Mouse (Mus musculus): ENCODE measurements around the gene Agap3. TPM values are rescaled to one million over a fixed set of nuclear protein-coding genes. Genes with fewer than 3 reads are reported as not detected.
A peak's percentile ranks its signal among the peaks of the same experiment; 100 is the strongest.

Gene Agap3
- polyA plus RNA-seq, 1 experiment from 2014 or later, result 24.6 TPM

DNA sequence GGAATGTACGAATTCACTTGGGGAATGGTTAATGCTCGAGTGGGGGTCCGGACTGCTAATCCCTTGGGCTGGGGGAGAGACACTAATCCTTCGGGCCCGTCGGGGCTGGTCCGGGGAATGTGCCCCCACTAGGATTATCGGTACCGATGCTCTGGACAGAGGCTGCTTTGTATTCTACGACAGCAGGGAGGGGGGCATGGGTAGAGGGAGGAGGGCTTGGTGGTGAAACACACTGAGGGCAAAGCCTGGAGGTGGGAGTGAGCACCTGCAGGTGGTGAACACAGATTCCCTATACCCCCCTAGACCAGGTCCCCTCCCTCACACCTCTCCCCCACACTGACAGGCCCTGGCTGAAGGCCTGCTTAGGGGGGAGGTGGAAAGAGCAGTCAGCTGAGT, 25.9 kb upstream of the Agap3 start:
- Histone ChIP-seq H3K4me3 (ENCODE audit: low read depth, low read length) (peak overlapping the region; percentile 74), H3K27ac (ENCODE audit: low read depth, low read length) (no peak overlapping the region), H3K27me3 (ENCODE audit: control insufficient read depth, insufficient read depth, low read length) (no peaks in the 10 kb centered on the region), H3K4me2 (peak overlapping the region; percentile 95), H3K4me1 (ENCODE audit: control insufficient read depth, insufficient read depth, low read length) (peaks cover 41% of the 10 kb centered on the region), H3K36me3 (ENCODE audit: control insufficient read depth, insufficient read depth, low read length) (peaks cover 13% of the 10 kb centered on the region), H3K9me3 (replicated peaks; ENCODE audit: control insufficient read depth, low read length) (no peaks in the 10 kb centered on the region), H3K9ac (ENCODE audit: low read depth, low read length) (peak overlapping the region; percentile 87)
- 3% methylated on average over 10 of the region's 10 CpGs for WGBS (ENCODE audit: insufficient replicate concordance)
- ATAC-seq (replicated peaks; ENCODE audit: insufficient number of reproducible peaks, low FRiP score, low TSS enrichment), result no peak

DNA sequence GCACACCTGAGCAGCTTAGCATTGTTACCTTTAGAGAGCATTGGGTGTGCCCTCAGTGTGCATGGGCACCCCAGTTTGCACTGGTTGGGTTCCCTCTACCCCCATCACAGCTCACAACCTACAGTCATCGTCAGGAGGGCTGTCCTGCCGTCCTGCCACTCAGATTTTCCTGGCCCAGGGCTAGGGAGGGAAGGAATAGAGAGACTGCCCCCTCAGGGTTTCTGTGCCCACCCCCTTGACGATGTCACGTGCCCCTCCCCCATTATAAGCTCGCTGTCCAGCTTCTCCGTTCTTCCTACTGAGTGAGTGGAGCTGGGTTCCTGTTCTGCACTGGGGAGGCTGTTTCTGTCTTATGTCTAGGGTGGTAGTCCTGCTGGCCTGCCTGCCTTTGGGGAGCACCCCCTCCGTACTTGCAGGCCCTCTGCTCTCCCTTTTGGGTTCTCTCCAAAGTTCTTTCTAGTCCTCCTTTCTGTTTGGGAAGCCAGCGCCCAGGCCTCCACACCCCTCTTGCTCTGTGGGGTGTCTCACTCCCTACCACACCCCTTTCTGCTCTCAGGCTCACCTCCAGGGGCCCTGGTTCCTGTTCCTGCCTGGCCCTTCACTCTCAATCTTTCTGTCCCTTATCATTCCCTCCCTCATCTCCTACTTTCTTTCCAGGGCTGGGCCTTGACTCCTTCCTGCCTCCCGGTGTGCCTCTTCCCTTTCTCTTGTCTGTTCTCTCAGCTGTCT, 25.3 kb upstream of the Agap3 start:
- H3K9me3 ChIP-seq (replicated peaks; ENCODE audit: control insufficient read depth, low read length), result no peaks in the 10 kb centered on the region
- no peak for ATAC-seq (replicated peaks; ENCODE audit: insufficient number of reproducible peaks, low FRiP score, low TSS enrichment)
- peaks cover 41% of the 10 kb centered on the region for H3K4me1 ChIP-seq (ENCODE audit: control insufficient read depth, insufficient read depth, low read length)
- WGBS (ENCODE audit: insufficient replicate concordance), result 14% methylated on average over 9 of the region's 9 CpGs
- H3K27ac ChIP-seq (ENCODE audit: low read depth, low read length), result no peak overlapping the region
- peak overlapping the region; percentile 95 for H3K4me2 ChIP-seq
- H3K36me3 ChIP-seq (ENCODE audit: control insufficient read depth, insufficient read depth, low read length), result peaks cover 20% of the 10 kb centered on the region
- no peak overlapping the region for H3K9ac ChIP-seq (ENCODE audit: low read depth, low read length)
- H3K4me3 ChIP-seq (ENCODE audit: low read depth, low read length), result peak overlapping the region; percentile 74
- no peaks in the 10 kb centered on the region for H3K27me3 ChIP-seq (ENCODE audit: control insufficient read depth, insufficient read depth, low read length)

DNA sequence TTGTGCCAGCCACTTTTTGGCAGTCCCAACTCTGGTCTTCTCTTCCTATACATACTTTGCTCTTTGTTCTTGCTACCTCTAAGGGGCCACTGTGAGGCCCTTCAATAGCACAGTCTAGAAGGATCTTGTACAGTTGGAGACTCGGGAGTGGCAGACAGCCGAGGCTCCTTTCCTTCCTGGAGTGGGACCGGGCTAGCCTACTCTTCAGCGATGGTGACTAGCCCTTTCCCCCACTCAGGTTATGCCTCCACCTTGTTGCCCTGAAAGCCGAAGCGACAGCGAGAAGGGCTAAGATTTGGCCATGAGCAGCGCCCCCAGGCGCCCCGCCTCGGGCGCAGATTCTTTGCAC, 24.7 kb upstream of the Agap3 start:
- no peak overlapping the region for H3K9ac ChIP-seq (ENCODE audit: low read depth, low read length)
- H3K27ac ChIP-seq (ENCODE audit: low read depth, low read length), result no peak overlapping the region
- H3K4me2 ChIP-seq, result peak overlapping the region; percentile 45; the same call in 1 of the 2 replicates
- 12% methylated on average over 12 of the region's 12 CpGs for WGBS (ENCODE audit: insufficient replicate concordance)
- H3K27me3 ChIP-seq (ENCODE audit: control insufficient read depth, insufficient read depth, low read length), result no peaks in the 10 kb centered on the region
- no peaks in the 10 kb centered on the region for H3K9me3 ChIP-seq (replicated peaks; ENCODE audit: control insufficient read depth, low read length)
- no peak overlapping the region for H3K4me3 ChIP-seq (ENCODE audit: low read depth, low read length)
- no peak for ATAC-seq (replicated peaks; ENCODE audit: insufficient number of reproducible peaks, low FRiP score, low TSS enrichment)
- peaks cover 41% of the 10 kb centered on the region for H3K4me1 ChIP-seq (ENCODE audit: control insufficient read depth, insufficient read depth, low read length)
- peaks cover 23% of the 10 kb centered on the region for H3K36me3 ChIP-seq (ENCODE audit: control insufficient read depth, insufficient read depth, low read length)

DNA sequence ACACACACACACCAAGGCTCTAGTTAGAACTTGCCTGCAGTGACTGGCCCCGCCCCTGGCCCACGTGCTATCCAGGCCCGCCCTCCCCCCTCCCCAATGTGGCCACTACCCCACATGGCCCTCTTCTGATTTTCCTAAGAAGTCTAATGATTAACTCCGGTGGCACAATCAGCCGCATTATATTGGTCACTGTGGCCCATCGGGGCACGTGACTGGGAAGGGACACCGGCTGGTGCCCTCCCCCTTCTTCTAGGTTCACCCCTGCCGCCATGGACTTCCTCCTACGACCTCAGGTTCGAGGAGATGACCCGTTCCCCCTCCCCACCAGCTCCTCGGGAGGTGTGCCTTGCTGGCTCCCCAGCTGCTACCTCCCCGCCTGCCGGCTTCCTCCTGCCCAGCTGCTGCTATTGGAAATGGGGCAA, 24.0 kb upstream of the Agap3 start:
- Histone ChIP-seq H3K9me3 (replicated peaks; ENCODE audit: control insufficient read depth, low read length) (no peaks in the 10 kb centered on the region), H3K4me1 (ENCODE audit: control insufficient read depth, insufficient read depth, low read length) (peaks cover 38% of the 10 kb centered on the region), H3K36me3 (ENCODE audit: control insufficient read depth, insufficient read depth, low read length) (peaks cover 28% of the 10 kb centered on the region), H3K27me3 (ENCODE audit: control insufficient read depth, insufficient read depth, low read length) (no peaks in the 10 kb centered on the region), H3K4me3 (ENCODE audit: low read depth, low read length) (0 out of 2 replicates have a peak overlapping the region, but pooled peaks have one; percentile 5), H3K4me2 (peak overlapping the region; percentile 45), H3K27ac (ENCODE audit: low read depth, low read length) (no peak overlapping the region), H3K9ac (ENCODE audit: low read depth, low read length) (no peak overlapping the region)
- no peak for ATAC-seq (replicated peaks; ENCODE audit: insufficient number of reproducible peaks, low FRiP score, low TSS enrichment)
- 12% methylated on average over 15 of the region's 15 CpGs for WGBS (ENCODE audit: insufficient replicate concordance)

DNA sequence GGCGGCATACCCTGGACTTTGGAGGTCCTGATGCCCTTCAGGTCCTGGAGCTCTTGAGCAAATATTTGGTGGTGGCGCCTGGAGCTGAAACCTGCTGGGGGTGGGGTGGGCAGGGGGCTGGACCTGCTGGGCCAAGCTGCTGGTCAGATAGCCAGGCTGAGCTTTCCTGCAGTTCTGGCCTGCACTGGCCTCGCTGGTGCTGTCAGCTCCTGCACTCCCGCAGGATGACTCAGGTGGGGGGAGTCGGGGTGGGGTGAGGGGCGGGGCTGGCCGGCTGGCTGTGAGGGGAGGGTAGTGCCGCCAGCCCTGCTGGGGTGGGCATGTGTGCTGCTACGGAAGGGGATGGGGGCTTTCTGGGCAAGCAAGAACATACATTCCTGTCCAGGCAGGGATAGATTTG, 23.4 kb upstream of the Agap3 start:
- Histone ChIP-seq H3K27me3 (ENCODE audit: control insufficient read depth, insufficient read depth, low read length) (no peaks in the 10 kb centered on the region), H3K9me3 (replicated peaks; ENCODE audit: control insufficient read depth, low read length) (no peaks in the 10 kb centered on the region), H3K4me1 (ENCODE audit: control insufficient read depth, insufficient read depth, low read length) (peaks cover 44% of the 10 kb centered on the region), H3K4me3 (ENCODE audit: low read depth, low read length) (no peak overlapping the region), H3K27ac (ENCODE audit: low read depth, low read length) (no peak overlapping the region), H3K36me3 (ENCODE audit: control insufficient read depth, insufficient read depth, low read length) (peaks cover 28% of the 10 kb centered on the region), H3K9ac (ENCODE audit: low read depth, low read length) (no peak overlapping the region; the same call in 1 of the 2 replicates), H3K4me2 (peak overlapping the region; percentile 45)
- no peak for ATAC-seq (replicated peaks; ENCODE audit: insufficient number of reproducible peaks, low FRiP score, low TSS enrichment)
- 12% methylated on average over 9 of the region's 9 CpGs for WGBS (ENCODE audit: insufficient replicate concordance)

DNA sequence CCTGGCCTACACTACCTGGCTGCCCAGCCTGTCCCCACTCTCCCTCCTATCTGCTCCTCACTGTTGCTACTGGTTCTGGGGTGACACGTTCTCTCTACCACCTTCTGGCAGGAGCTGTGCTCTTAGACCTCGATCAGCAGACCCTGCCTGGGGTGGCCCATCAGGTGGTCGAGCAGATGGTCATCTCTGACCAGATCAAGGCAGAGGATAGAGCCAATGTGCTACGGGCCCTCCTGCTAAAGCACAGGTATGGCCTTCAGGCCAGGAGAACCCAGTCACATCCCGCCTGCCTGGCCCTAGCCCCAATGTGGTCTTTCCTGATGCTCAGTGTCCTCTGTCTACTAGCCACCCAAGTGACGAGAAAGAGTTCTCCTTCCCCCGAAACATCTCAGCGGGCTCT, 18.0 kb upstream of the Agap3 start:
- no peak for ATAC-seq (replicated peaks; ENCODE audit: insufficient number of reproducible peaks, low FRiP score, low TSS enrichment)
- no peak overlapping the region for H3K27ac ChIP-seq (ENCODE audit: low read depth, low read length)

DNA sequence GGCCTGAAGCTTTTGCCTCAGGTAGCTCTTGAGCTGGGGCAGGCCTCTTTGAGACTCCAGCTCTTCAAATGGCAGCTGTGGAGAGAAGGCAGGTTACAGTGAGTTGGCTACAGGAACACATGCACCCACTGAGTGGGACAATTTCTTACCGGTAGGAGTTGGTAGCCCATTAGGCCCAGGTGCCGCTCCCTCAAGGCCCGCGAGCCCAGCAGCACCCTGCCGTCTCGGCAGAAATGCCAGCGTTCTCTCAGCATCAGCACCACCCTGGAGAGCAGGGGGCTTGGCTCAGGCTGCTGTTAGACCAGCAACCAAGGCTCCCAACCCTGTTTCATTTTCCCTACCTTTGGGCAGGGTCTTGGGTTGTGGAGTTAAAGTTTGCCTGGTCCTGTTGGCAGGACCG, 10.8 kb upstream of the Agap3 start:
- peaks cover 13% of the 10 kb centered on the region for H3K4me1 ChIP-seq (ENCODE audit: control insufficient read depth, insufficient read depth, low read length)
- H3K27ac ChIP-seq (ENCODE audit: low read depth, low read length), result no peak overlapping the region
- H3K27me3 ChIP-seq (ENCODE audit: control insufficient read depth, insufficient read depth, low read length), result no peaks in the 10 kb centered on the region
- no peaks in the 10 kb centered on the region for H3K9me3 ChIP-seq (replicated peaks; ENCODE audit: control insufficient read depth, low read length)
- H3K4me3 ChIP-seq (ENCODE audit: low read depth, low read length), result no peak overlapping the region
- H3K36me3 ChIP-seq (ENCODE audit: control insufficient read depth, insufficient read depth, low read length), result peaks cover 26% of the 10 kb centered on the region
- ATAC-seq (replicated peaks; ENCODE audit: insufficient number of reproducible peaks, low FRiP score, low TSS enrichment), result no peak
- WGBS (ENCODE audit: insufficient replicate concordance), result 90% methylated on average over 8 of the region's 8 CpGs
- H3K4me2 ChIP-seq, result no peak overlapping the region
- H3K9ac ChIP-seq (ENCODE audit: low read depth, low read length), result no peak overlapping the region; the same call in 1 of the 2 replicates

More for the DNA sequence above, 18.0 kb upstream of the Agap3 start:
- H3K4me1 ChIP-seq (ENCODE audit: control insufficient read depth, insufficient read depth, low read length), result peaks cover 6% of the 10 kb centered on the region
- WGBS (ENCODE audit: insufficient replicate concordance), result 86% methylated on average over 8 of the region's 8 CpGs
- no peak overlapping the region for H3K4me3 ChIP-seq (ENCODE audit: low read depth, low read length)
- H3K9ac ChIP-seq (ENCODE audit: low read depth, low read length), result no peak overlapping the region
- no peaks in the 10 kb centered on the region for H3K27me3 ChIP-seq (ENCODE audit: control insufficient read depth, insufficient read depth, low read length)
- no peaks in the 10 kb centered on the region for H3K9me3 ChIP-seq (replicated peaks; ENCODE audit: control insufficient read depth, low read length)
- H3K36me3 ChIP-seq (ENCODE audit: control insufficient read depth, insufficient read depth, low read length), result peaks cover 42% of the 10 kb centered on the region
- no peak overlapping the region for H3K4me2 ChIP-seq

DNA sequence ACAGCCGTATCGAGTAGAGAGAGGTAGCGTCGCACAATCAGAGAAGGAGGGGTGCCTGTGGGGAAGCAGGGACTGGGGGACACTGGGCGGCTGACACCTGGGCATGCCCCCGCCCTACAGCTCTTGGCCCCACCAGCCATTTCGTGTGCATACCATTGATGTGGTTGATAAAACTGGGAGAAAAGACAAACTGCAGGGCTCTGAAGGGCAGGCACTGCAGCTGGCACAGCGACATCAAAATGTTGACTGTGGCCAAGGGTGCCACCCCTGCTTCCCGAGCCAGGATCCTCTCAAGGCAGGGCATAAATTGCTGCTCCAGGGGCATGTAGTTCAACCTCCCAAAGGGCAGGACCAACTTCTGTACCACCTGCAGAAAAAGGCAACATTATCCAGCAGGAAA, 9.9 kb upstream of the Agap3 start:
- no peak overlapping the region for H3K9ac ChIP-seq (ENCODE audit: low read depth, low read length)
- H3K4me2 ChIP-seq, result no peak overlapping the region
- 86% methylated on average over 9 of the region's 9 CpGs for WGBS (ENCODE audit: insufficient replicate concordance)
- peaks cover 26% of the 10 kb centered on the region for H3K36me3 ChIP-seq (ENCODE audit: control insufficient read depth, insufficient read depth, low read length)
- ATAC-seq (replicated peaks; ENCODE audit: insufficient number of reproducible peaks, low FRiP score, low TSS enrichment), result no peak
- H3K4me1 ChIP-seq (ENCODE audit: control insufficient read depth, insufficient read depth, low read length), result peaks cover 13% of the 10 kb centered on the region
- no peaks in the 10 kb centered on the region for H3K27me3 ChIP-seq (ENCODE audit: control insufficient read depth, insufficient read depth, low read length)
- H3K9me3 ChIP-seq (replicated peaks; ENCODE audit: control insufficient read depth, low read length), result no peaks in the 10 kb centered on the region
- no peak overlapping the region for H3K27ac ChIP-seq (ENCODE audit: low read depth, low read length)
- H3K4me3 ChIP-seq (ENCODE audit: low read depth, low read length), result no peak overlapping the region

DNA sequence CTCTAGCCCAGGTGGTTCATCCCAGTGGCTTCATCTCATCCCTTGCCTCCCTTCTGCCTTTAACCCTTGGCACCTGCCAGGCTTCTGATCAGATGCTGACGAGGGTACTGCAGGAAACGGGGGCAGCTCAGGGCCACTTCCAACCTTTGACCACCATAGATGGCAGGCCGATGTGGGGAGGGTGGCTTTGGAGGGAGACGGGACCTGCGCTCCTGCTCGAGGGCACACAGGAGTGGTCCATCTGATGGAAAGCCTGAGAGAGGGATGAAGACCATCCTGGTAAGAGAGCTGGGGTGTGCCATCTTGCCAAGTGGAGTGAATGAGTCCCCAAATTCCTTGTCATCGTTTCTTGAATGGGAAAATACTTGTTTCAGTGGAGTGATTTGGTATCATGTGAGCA, 8.8 kb upstream of the Agap3 start:
- Histone ChIP-seq H3K9ac (ENCODE audit: low read depth, low read length) (no peak overlapping the region), H3K36me3 (ENCODE audit: control insufficient read depth, insufficient read depth, low read length) (peaks cover 26% of the 10 kb centered on the region), H3K4me2 (no peak overlapping the region; the same call in 1 of the 2 replicates), H3K4me3 (ENCODE audit: low read depth, low read length) (no peak overlapping the region), H3K27me3 (ENCODE audit: control insufficient read depth, insufficient read depth, low read length) (no peaks in the 10 kb centered on the region), H3K9me3 (replicated peaks; ENCODE audit: control insufficient read depth, low read length) (no peaks in the 10 kb centered on the region), H3K27ac (ENCODE audit: low read depth, low read length) (no peak overlapping the region), H3K4me1 (ENCODE audit: control insufficient read depth, insufficient read depth, low read length) (peaks cover 21% of the 10 kb centered on the region)
- ATAC-seq (replicated peaks; ENCODE audit: insufficient number of reproducible peaks, low FRiP score, low TSS enrichment), result no peak
- 85% methylated on average over 7 of the region's 7 CpGs for WGBS (ENCODE audit: insufficient replicate concordance)

All from heart, embryonic 11.5 days (tissue).